Mouse (Mus musculus) right cerebral cortex, postnatal 14 days (tissue): ENCODE measurements around the gene Bmx.

Source experiments
- DNase-seq: peaks from one replicate; pipeline ENCODE4 v3.0.0; 2022

The Bmx gene

GRCm38 (mm10) chrX:164258057-164258456, at the start of gene Bmx:
Bmx (minus strand) TSS chrX:164258193.
- DNase-seq: no peak

DNA sequence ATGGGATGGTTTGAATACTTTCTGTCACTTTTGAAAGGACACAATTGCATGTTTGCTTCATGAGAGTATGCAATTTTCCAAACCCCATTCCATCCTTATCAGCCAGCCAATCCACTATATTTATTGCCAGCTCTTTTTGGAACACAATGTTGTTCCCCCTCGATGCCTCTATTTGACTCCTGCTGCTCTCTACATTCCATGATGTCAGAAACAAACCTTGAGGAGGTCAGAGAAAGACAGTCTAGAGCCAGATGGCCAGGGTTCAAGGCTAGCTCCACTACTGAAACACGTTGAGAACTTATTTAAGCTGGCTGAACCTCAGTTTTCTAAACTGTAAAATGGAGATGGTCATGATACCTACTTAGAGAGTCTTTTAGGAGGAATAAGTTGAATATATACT, 48.3 kb upstream of the Bmx start:
- DNase-seq: no peak

- no peak for DNase-seq
Measured at GRCm38 (mm10) chrX:164291147-164291546, 33.2 kb upstream of the Bmx start.

- peak; percentile 14 for DNase-seq
Measured at GRCm38 (mm10) chrX:164287077-164287476, 29.1 kb upstream of the Bmx start.

- DNase-seq: no peak
Measured at GRCm38 (mm10) chrX:164283808-164284207, 25.8 kb upstream of the Bmx start.

- DNase-seq: no peak
Measured at GRCm38 (mm10) chrX:164280918-164281647, 23.1 kb upstream of the Bmx start.

GRCm38 (mm10) chrX:164275536-164275935, 17.5 kb upstream of the Bmx start:
- no peak for DNase-seq

DNA sequence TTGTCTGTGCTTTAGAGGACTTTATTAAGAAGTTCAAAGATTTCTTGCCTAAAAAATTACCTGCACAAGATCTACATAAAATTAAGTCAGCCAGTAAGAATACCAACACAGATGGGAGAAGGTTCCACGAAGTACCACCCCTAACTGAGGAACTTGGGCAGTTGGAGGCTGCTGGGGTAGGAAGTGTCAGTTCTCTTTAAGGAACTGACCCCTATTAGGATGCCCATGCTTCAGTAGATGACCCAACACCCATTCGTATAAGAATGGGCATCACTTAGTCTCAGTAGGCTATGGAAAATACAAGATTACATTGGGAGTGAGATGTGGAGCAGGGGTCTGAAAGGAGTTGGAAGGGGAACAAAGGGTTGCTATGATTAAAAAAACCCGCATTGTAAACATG, 12.6 kb upstream of the Bmx start:
- DNase-seq: no peak

- peak; percentile 16 for DNase-seq
Measured at GRCm38 (mm10) chrX:164269285-164269761, 11.3 kb upstream of the Bmx start, which contains the start of gene Pir. Pir (plus strand) TSS chrX:164269371.

- no peak for DNase-seq
Measured at GRCm38 (mm10) chrX:164264861-164265260, 6.9 kb upstream of the Bmx start.

- DNase-seq: no peak
Measured at GRCm38 (mm10) chrX:164262286-164262685, 4.3 kb upstream of the Bmx start.

DNA sequence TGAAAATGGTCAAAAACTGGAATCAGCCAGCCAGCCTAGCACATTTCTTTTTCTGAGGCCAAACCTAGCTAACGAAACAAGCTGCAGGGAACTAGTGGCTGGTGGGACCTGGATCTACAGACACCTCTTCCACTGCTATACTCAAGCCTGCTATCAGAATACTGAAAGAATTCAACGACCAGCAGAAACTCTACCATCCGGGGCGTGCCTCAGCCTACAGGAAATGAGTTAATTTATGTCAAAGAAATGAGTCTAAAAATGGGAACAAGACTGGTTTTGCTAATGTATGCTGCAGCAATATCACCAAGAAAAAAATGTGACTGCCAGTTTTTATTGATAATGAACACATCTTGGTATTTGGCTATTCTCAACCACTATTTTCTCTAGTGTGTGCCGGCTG, 669 bp upstream of the Bmx start:
- no peak for DNase-seq

- no peak for DNase-seq
Measured at GRCm38 (mm10) chrX:164256527-164256926, 1.5 kb downstream of the Bmx start.

- DNase-seq: no peak
Measured at GRCm38 (mm10) chrX:164246722-164247121, 11.3 kb downstream of the Bmx start.

GRCm38 (mm10) chrX:164245714-164246113, 12.3 kb downstream of the Bmx start:
- DNase-seq: no peak

DNA sequence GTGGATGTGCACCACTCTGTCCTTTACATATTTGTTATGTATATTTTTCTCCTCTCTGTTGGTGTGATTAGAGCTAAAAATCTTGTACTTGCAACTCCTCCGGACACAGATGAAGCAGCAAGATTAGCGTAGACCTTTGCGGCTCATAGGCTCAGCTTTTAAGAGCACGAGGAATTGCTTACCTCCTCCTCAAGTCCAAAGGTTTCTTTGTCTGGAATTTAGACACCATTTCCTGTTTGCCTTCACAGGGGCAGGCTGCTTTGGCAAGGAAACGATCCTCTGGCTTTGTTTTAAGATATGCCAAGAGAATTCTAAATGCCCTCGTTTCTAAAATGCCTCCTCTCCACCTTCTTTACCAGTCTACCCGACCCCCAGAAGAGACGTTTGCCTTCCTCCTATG, 24.6 kb downstream of the Bmx start:
- DNase-seq: no peak

- DNase-seq: no peak
Measured at GRCm38 (mm10) chrX:164221989-164222388, 36.0 kb downstream of the Bmx start.

- DNase-seq: no peak
Measured at GRCm38 (mm10) chrX:164200547-164200946, 57.4 kb downstream of the Bmx start.

DNA sequence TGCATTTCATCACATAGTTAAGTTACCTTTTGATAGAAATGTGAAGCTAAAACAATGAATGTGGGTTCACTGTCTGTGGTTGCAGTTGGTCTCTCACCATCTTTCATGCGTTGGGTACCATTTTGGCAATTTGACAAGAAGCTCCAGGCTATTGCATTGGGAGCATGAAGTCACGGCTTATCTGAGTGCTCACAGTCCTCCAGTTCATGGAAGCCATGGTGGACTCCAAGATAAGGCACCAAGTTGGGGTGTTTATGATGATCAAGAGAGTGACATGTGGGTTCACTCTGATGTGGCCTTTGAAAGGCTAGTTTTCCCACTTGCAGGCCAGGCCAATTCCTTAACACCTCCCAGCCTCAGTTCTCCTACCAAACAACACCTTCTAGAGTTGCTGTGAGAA, 60.3 kb downstream of the Bmx start:
- DNase-seq: no peak

DNA sequence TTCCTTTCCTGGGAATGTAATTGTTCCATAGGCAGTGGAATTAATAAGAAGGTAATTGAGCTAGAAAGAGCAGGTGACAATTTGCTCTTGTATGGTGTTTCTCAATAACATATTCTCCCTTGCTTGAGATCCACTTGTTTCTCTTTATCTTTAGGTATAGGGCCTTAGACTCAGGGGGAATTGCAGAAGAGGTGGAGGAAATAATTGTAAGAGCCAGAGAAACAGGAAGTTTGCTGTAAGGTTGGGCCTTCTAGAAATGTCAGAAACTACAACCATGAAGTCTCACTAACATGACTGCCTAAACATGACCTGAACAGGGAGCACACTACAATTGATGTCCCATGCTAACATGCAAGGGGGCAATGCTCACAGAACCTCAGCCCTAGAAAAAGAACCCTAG, 68.1 kb downstream of the Bmx start:
- no peak for DNase-seq

GRCm38 (mm10) chrX:164183844-164184243, 74.1 kb downstream of the Bmx start:
- DNase-seq: peak; percentile 5

GRCm38 (mm10) chrX:164179746-164180145, 78.2 kb downstream of the Bmx start:
- peak; percentile 31 for DNase-seq

DNA sequence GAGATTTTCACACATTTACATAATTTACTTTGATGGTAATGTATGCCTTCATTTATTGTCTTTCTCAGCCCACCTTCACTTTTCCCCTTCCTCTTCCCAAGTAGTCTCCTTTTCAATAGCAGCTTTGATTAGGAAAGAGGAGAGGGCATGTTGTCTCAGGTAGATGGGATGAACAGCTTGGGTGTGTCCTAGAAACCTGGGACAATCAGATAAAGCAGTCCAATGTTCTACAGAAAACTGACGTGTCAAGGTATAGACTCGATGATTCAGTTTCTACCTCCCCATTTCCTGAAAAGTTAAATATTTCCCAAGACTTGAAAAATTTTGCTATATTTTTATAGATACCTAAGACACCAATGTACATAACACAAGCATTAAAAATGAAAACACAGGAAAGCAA, 79.1 kb downstream of the Bmx start:
- no peak for DNase-seq

DNA sequence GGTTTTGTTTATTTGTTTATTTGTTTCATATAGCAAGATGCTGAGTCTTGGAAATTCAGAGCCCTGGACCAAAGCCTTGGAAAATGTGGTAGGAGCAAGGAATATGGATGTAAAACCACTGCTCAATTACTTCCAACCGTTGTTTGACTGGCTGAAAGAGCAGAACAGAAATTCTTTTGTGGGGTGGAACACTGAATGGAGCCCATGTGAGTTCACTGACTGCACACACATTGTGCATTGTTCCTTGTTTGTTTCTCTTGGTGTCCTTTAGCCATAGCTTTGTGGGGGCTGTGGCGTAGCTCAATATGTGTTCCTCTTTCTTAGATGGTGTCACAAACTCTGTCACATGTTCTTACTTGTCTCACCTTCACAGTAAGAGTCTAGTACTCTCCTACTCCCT, 82.2 kb downstream of the Bmx start:
- DNase-seq: no peak

DNA sequence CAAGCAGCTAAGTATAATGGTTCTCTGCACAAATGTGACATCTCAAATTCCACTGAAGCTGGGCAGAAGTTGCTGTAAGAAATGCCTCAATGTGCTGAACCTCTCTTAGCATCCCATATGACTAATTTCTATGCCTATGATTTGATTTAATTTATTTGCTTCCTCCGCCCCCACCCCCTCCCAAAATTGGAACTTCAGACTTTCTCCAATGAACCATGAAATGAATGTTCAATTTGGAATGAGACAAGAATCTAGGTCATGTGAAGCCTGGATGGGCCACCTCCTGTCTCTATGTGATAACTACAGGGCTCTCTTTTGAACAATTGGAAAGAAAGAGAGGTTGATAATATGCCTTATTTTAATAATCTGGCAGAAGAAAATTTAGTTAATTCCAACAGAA, 82.7 kb downstream of the Bmx start:
- DNase-seq: no peak
